Mouse (Mus musculus): ENCODE measurements around the gene Usp46. TPM values are rescaled to one million over a fixed set of nuclear protein-coding genes. Genes with fewer than 3 reads are reported as not detected.

The Usp46 gene
- polyA plus RNA-seq (2015; fragmentation: Nextera tagmentation; extraction: Ambion mirVana), result 27.3 and 33.8 TPM in 2 replicates

- Histone ChIP-seq H3K9ac (replicated peaks; ENCODE audit: low read depth) (peak within 1 kb of the TSS; percentile 90), H3K9me3 (ENCODE audit: low read length) (no peaks in the 10 kb centered on the region), H3K27ac (ENCODE audit: low read length) (peak within 1 kb of the TSS; percentile 97), H3K4me3 (ENCODE audit: low read depth, low read length) (peak within 1 kb of the TSS; percentile 81), H3K27me3 (replicated peaks; ENCODE audit: insufficient read depth, low read length) (no peaks in the 10 kb centered on the region), H3K36me3 (ENCODE audit: insufficient read depth, low read length) (no peaks in the 10 kb centered on the region), H3K4me1 (ENCODE audit: insufficient read depth, low read depth, low read length) (peaks cover 19% of the 10 kb centered on the region; the same call in 1 of the 2 replicates), H3K4me2 (replicated peaks; ENCODE audit: low read depth, low read length) (peak within 1 kb of the TSS; percentile 94)
- DNase-seq (ENCODE audit: low spot score), result peak; percentile 89
- peak; percentile 92 for ATAC-seq
- TF ChIP-seq EP300 (IDR thresholded peaks at IDR 0.05), result no peak
- TF ChIP-seq CTCF (IDR thresholded peaks at IDR 0.05), result no peak
- WGBS, result 2% methylated on average over 56 of the region's 89 CpGs
These were observed at the start of gene Usp46 for GRCm38 (mm10) chr5:74067831-74068713. Gene Usp46, minus strand, starts transcription at chr5:74068431.

GRCm38 (mm10) chr5:74113961-74114689, 45.9 kb upstream of the Usp46 start:
- Histone ChIP-seq H3K9me3 (ENCODE audit: low read length) (no peaks in the 10 kb centered on the region), H3K27me3 (replicated peaks; ENCODE audit: insufficient read depth, low read length) (no peaks in the 10 kb centered on the region), H3K4me3 (ENCODE audit: low read depth, low read length) (no peak overlapping the region), H3K4me1 (ENCODE audit: insufficient read depth, low read depth, low read length) (no peaks in the 10 kb centered on the region), H3K4me2 (replicated peaks; ENCODE audit: low read depth, low read length) (no peak overlapping the region), H3K27ac (ENCODE audit: low read length) (no peak overlapping the region), H3K9ac (replicated peaks; ENCODE audit: low read depth) (no peak overlapping the region), H3K36me3 (ENCODE audit: insufficient read depth, low read length) (no peaks in the 10 kb centered on the region)
- TF ChIP-seq CTCF (IDR thresholded peaks at IDR 0.05) (no peak), EP300 (IDR thresholded peaks at IDR 0.05) (no peak)
- DNase-seq (ENCODE audit: low spot score) (no peak), ATAC-seq (no peak)
- 88% methylated on average over 7 of the region's 7 CpGs for WGBS

GRCm38 (mm10) chr5:74105445-74105844, 37.2 kb upstream of the Usp46 start:
- DNase-seq (ENCODE audit: low spot score) (no peak), ATAC-seq (no peak)
- 37% methylated on average over 7 of the region's 7 CpGs for WGBS

GRCm38 (mm10) chr5:74101761-74102160, 33.5 kb upstream of the Usp46 start:
- ATAC-seq, result no peak
- Histone ChIP-seq H3K4me3 (ENCODE audit: low read depth, low read length) (no peak overlapping the region), H3K36me3 (ENCODE audit: insufficient read depth, low read length) (no peaks in the 10 kb centered on the region), H3K4me1 (ENCODE audit: insufficient read depth, low read depth, low read length) (no peaks in the 10 kb centered on the region), H3K4me2 (replicated peaks; ENCODE audit: low read depth, low read length) (no peak overlapping the region), H3K9ac (replicated peaks; ENCODE audit: low read depth) (no peak overlapping the region), H3K9me3 (ENCODE audit: low read length) (no peaks in the 10 kb centered on the region), H3K27me3 (replicated peaks; ENCODE audit: insufficient read depth, low read length) (no peaks in the 10 kb centered on the region), H3K27ac (ENCODE audit: low read length) (no peak overlapping the region)
- 67% methylated on average over 6 of the region's 6 CpGs for WGBS
- DNase-seq (ENCODE audit: low spot score), result no peak
- no peak for TF ChIP-seq EP300 (IDR thresholded peaks at IDR 0.05)
- TF ChIP-seq CTCF (IDR thresholded peaks at IDR 0.05), result no peak

More at GRCm38 (mm10) chr5:74105445-74105844, 37.2 kb upstream of the Usp46 start:
- no peak overlapping the region for H3K27ac ChIP-seq (ENCODE audit: low read length)
- H3K36me3 ChIP-seq (ENCODE audit: insufficient read depth, low read length), result no peaks in the 10 kb centered on the region
- no peak for TF ChIP-seq EP300 (IDR thresholded peaks at IDR 0.05)
- no peak for TF ChIP-seq CTCF (IDR thresholded peaks at IDR 0.05)
- no peak overlapping the region for H3K9ac ChIP-seq (replicated peaks; ENCODE audit: low read depth)
- H3K4me3 ChIP-seq (ENCODE audit: low read depth, low read length), result no peak overlapping the region
- no peaks in the 10 kb centered on the region for H3K4me1 ChIP-seq (ENCODE audit: insufficient read depth, low read depth, low read length)
- no peaks in the 10 kb centered on the region for H3K9me3 ChIP-seq (ENCODE audit: low read length)
- H3K27me3 ChIP-seq (replicated peaks; ENCODE audit: insufficient read depth, low read length), result no peaks in the 10 kb centered on the region
- no peak overlapping the region for H3K4me2 ChIP-seq (replicated peaks; ENCODE audit: low read depth, low read length)

- no peak overlapping the region for H3K4me2 ChIP-seq (replicated peaks; ENCODE audit: low read depth, low read length)
- ATAC-seq, result peak; percentile 31
- 43% methylated on average over 10 of the region's 10 CpGs for WGBS
- no peak overlapping the region for H3K27ac ChIP-seq (ENCODE audit: low read length)
- TF ChIP-seq EP300 (IDR thresholded peaks at IDR 0.05) (peak; percentile 51; the same call in 1 of the 2 replicates), CTCF (IDR thresholded peaks at IDR 0.05) (no peak)
- DNase-seq (ENCODE audit: low spot score), result peak; percentile 74
- H3K4me3 ChIP-seq (ENCODE audit: low read depth, low read length), result no peak overlapping the region
- no peaks in the 10 kb centered on the region for H3K9me3 ChIP-seq (ENCODE audit: low read length)
- H3K36me3 ChIP-seq (ENCODE audit: insufficient read depth, low read length), result no peaks in the 10 kb centered on the region
- no peaks in the 10 kb centered on the region for H3K27me3 ChIP-seq (replicated peaks; ENCODE audit: insufficient read depth, low read length)
- peaks cover 7% of the 10 kb centered on the region; the same call in 1 of the 2 replicates for H3K4me1 ChIP-seq (ENCODE audit: insufficient read depth, low read depth, low read length)
- H3K9ac ChIP-seq (replicated peaks; ENCODE audit: low read depth), result no peak overlapping the region
These were observed 30.8 kb upstream of the Usp46 start for GRCm38 (mm10) chr5:74099046-74099445.

DNA sequence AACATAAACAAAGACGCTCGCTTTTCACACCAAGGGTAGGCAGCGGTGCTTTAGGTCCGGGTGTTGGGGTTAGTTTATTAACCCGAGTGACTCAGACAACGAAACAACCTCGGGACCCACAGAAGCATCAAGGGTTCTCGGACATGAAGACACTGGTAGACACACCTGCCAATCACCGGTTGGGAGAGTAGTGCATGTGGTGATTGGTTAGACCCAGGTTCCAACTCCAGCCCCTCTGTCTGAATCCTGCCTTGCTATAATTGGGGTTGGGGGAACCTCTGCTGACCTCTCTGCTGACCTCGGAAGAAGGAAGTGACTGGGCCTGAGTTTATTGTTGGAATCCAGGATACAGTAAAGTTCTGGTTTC, 29.6 kb upstream of the Usp46 start:
- no peak for ATAC-seq
- no peak overlapping the region for H3K27ac ChIP-seq (ENCODE audit: low read length)

More for the DNA sequence above, 29.6 kb upstream of the Usp46 start:
- peaks cover 10% of the 10 kb centered on the region for H3K4me1 ChIP-seq (ENCODE audit: insufficient read depth, low read depth, low read length)
- no peak overlapping the region for H3K4me3 ChIP-seq (ENCODE audit: low read depth, low read length)
- TF ChIP-seq EP300 (IDR thresholded peaks at IDR 0.05) (no peak; the same call in 1 of the 2 replicates), CTCF (IDR thresholded peaks at IDR 0.05) (no peak)
- no peaks in the 10 kb centered on the region for H3K27me3 ChIP-seq (replicated peaks; ENCODE audit: insufficient read depth, low read length)
- peak; percentile 32 for DNase-seq (ENCODE audit: low spot score)
- no peak overlapping the region for H3K9ac ChIP-seq (replicated peaks; ENCODE audit: low read depth)
- 34% methylated on average over 10 of the region's 10 CpGs for WGBS
- H3K36me3 ChIP-seq (ENCODE audit: insufficient read depth, low read length), result no peaks in the 10 kb centered on the region
- H3K4me2 ChIP-seq (replicated peaks; ENCODE audit: low read depth, low read length), result no peak overlapping the region
- no peaks in the 10 kb centered on the region for H3K9me3 ChIP-seq (ENCODE audit: low read length)
